Mouse (Mus musculus): ENCODE data around the gene Plscr4.

Plscr4 gene

GRCm38 (mm10) chr9:92511696-92512095 lies 54.5 kb downstream of the Plscr4 start:
- DNase-seq (ENCODE audit: low spot score) = no peak

DNA sequence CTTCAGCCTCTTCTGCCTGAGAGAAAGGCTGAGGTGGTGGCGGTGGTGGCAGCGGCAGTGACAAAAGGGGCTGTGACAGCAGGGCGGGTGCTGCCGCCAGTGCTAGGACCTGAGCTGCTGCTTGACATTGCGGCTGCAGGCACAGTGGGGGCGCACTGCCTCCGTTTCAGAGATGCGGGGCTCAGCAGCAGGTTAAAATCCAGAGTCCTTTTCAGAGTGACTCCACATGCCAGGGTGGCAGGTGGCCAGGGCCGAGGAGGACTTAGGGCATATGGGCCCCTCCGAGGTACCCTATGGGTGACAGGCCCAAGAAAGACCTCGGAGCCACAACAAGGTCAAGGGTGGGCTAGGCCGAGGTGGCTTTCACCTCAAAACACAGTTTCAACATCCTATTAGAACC lies 59.9 kb downstream of the Plscr4 start:
- DNase-seq (ENCODE audit: low spot score) = no peak

DNA sequence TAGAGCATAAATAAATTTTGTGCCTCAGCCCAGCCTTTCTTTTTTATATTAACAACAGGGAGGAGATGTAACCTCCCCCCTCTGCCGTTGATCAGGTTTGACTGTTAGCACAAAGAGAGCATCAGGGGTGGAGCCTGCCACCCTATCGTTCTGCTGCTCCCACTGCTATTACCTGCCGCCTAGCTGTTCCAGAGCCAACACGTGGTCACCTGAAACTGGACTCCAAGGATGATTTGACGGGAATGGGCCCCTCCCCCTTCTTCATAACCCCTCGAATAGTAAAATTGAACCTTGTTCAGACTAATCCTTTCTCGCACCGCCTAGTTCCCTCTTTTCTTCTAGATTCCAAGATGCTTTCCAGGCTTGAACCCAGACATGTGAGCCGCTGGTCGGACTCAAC lies 63.6 kb downstream of the Plscr4 start:
- DNase-seq (ENCODE audit: low spot score) = no peak

DNA sequence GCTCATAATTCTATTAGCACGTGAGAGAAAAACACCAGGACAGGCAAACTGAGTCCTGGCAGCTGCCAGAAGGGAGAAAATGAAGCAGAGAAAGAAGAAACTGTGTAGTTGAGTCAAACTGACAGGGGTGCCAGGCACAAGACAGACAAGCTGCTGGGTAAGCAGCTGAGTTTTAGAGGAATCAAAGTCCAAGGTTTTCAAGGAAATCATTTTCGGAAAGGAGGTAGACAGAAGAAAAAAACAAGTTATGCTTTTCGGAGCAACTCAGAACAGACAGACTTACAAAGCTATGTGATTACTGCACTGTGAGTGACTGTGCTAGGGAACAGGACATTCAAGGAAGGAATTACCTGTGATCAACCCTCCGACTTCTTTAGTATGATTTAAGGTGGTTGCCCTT lies 67.3 kb downstream of the Plscr4 start:
- no peak for DNase-seq (ENCODE audit: low spot score)

GRCm38 (mm10) chr9:92530055-92530454 lies 72.9 kb downstream of the Plscr4 start:
- DNase-seq (ENCODE audit: low spot score) = no peak

DNA sequence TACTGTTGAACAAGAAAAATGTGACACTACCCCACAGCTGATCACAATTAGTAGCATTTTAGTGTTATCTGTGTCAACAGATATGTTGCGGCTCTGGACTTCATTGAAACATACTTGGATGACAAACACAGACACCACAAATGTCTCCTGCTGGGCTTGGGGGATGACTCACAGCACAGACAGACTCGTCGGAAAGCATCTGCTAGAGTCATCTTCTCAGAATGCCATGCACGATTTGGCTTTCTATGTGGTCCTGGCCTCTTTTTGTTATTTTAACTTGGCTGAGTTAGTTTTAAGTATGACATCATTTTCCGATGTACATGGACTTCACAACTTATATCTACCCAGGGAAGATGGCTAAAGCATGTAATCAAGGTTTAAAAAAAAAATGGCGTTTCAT lies 80.6 kb downstream of the Plscr4 start:
- no peak for DNase-seq (ENCODE audit: low spot score)

DNA sequence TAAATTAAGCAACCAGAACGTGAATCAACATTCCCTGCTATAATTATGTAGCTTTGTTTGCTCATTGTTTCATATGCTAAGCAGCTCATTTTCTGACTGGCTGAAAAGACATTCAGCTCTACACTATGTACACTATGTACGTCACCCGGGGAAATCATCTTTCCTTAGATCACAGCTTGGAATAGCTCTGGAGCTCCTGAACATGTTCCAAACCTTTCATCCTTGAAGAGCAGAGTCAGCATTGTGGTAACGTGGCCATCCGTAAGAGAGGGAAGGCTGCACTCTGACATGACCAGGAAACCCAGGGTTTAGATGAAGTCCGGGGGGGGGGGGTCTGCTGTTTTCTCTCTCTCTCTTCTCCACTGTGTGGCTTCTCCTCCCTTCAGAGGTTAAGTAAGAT lies 81.0 kb downstream of the Plscr4 start:
- no peak for DNase-seq (ENCODE audit: low spot score)
